Mouse (Mus musculus) embryonic facial prominence, embryonic 14.5 days (tissue): ENCODE results near the gene Slc44a4. TPM values are rescaled to one million over a fixed set of nuclear protein-coding genes. Genes with fewer than 3 reads are reported as not detected.

ENCODE experiments used
- ATAC-seq: fragments of 200-750 bp; cut with Nextera tagmentation; 2 replicates; pipeline ENCODE4 v1.8.0; 2017; ENCODE audit warnings: low read depth, moderate number of reproducible peaks, moderate TSS enrichment
- DNase-seq: peaks from one replicate; pipeline ENCODE4 v3.0.0-alpha.2; 2015; ENCODE audit warnings: low spot score
- H3K27ac ChIP-seq: fragments of 300-500 bp; sonication (generic); replicated peaks from 2 replicates; pipeline ENCODE4 v1.5.1; 2014; ENCODE audit warnings: low read depth, mild to moderate bottlenecking, low read length, moderate library complexity
- H3K27me3 ChIP-seq: fragments of 300-500 bp; sonication (generic); replicated peaks from 2 replicates; pipeline ENCODE4 v1.6.1; 2014; ENCODE audit warnings: low read length; ENCODE audit not compliant: control insufficient read depth, insufficient read depth
- H3K36me3 ChIP-seq: fragments of 300-500 bp; sonication (generic); 2 replicates; pipeline ENCODE4 v1.6.1; 2014; ENCODE audit warnings: low read length, mixed read lengths; ENCODE audit not compliant: control insufficient read depth, insufficient read depth
- H3K4me1 ChIP-seq: fragments of 300-500 bp; sonication (generic); 2 replicates; pipeline ENCODE4 v1.6.1; 2014; ENCODE audit warnings: antibody characterized with exemption, low read length; ENCODE audit not compliant: control insufficient read depth, insufficient read depth
- H3K4me2 ChIP-seq: fragments of 300-500 bp; sonication (generic); 2 replicates; pipeline ENCODE4 v1.6.1; 2014; ENCODE audit warnings: low read depth, mild to moderate bottlenecking, low read length, moderate library complexity, mixed read lengths
- H3K4me3 ChIP-seq: fragments of 300-500 bp; sonication (generic); 2 replicates; pipeline ENCODE4 v1.5.1; 2014; ENCODE audit warnings: low read depth, mild to moderate bottlenecking, low read length
- H3K9ac ChIP-seq: fragments of 300-500 bp; sonication (generic); 2 replicates; pipeline ENCODE4 v1.6.1; 2014; ENCODE audit warnings: low read depth, mild to moderate bottlenecking, low read length, moderate library complexity, mixed read lengths
- H3K9me3 ChIP-seq: fragments of 300-500 bp; sonication (generic); 2 replicates; pipeline ENCODE4 v1.6.1; 2016; ENCODE audit warnings: low read length; ENCODE audit not compliant: control insufficient read depth
- WGBS: fragments of 180-500 bp; shearing (Covaris S2); extraction: QIAGEN DNeasy Blood & Tissue Kit; methylation state at CpG from one replicate; pipeline ENCODE4 v1.1.7; 2014; 5-methylcytosine and 5-hydroxymethylcytosine counted together
- polyA plus RNA-seq: library from polyadenylated mRNA; unstranded; fragments of >200 nt; fragmentation: Nextera tagmentation; extraction: Ambion mirVana; gene quantifications from 2 replicates; pipeline ENCODE4 v1.2.1, GENCODE M21; 2014

Slc44a4 gene
- polyA plus RNA-seq, 1 experiment from 2014 or later, result 0.53 TPM

DNA sequence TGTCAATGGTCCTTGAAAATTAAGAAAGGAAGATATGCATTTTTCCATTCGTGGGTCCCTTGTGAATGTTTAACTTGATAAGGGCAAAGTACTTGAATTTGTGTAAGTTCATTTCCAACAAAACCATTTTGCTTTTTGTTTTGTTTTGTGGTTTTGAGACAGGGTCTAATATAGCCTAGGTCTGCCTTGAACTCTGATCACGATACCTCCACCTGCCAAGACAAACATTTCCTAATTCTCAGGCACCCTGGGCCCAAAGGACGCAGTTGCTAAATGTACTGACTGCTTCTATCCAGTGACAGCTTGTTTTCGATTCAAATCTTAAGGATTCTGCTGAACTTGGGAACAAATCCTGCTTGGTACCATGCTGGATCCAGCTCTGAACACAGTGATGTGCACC is 65.4 kb downstream of the Slc44a4 start:
- no peak overlapping the region for H3K9ac ChIP-seq
- 84% methylated on average over 4 of the region's 4 CpGs for WGBS

More for the DNA sequence above, 65.4 kb downstream of the Slc44a4 start:
- Histone ChIP-seq H3K4me1 (peaks cover 6% of the 10 kb centered on the region), H3K27me3 (no peaks in the 10 kb centered on the region), H3K4me2 (no peak overlapping the region), H3K27ac (no peak overlapping the region), H3K4me3 (no peak overlapping the region), H3K9me3 (no peaks in the 10 kb centered on the region), H3K36me3 (peaks cover 5% of the 10 kb centered on the region)
- DNase-seq (no peak), ATAC-seq (no peak)

Other genes with a start within 250 kb of the Slc44a4 start
- 1.8 and 3.1 TPM in 2 replicates for gene Tnxb, start 243.9 kb upstream of the Slc44a4 start, polyA plus RNA-seq
- 0.93 and 1.1 TPM in 2 replicates for gene C4b, start 170.6 kb upstream of the Slc44a4 start, polyA plus RNA-seq
- gene Cyp21a1, start 109.9 kb upstream of the Slc44a4 start, polyA plus RNA-seq, result not detected in 2 replicates
- gene Stk19, start 77.5 kb upstream of the Slc44a4 start, polyA plus RNA-seq, result 21.1 and 21.7 TPM in 2 replicates
- 53.0 and 54.2 TPM in 2 replicates for gene Dxo, start 77.4 kb upstream of the Slc44a4 start, polyA plus RNA-seq
- 38.9 and 46.6 TPM in 2 replicates for gene Skiv2l, start 64.3 kb upstream of the Slc44a4 start, polyA plus RNA-seq
- 85.8 and 99.8 TPM in 2 replicates for gene Nelfe, start 64.1 kb upstream of the Slc44a4 start, polyA plus RNA-seq
- 1.8 and 2.2 TPM in 2 replicates for gene Cfb, start 51.9 kb upstream of the Slc44a4 start, polyA plus RNA-seq
- 0.83 and 1.0 TPM in 2 replicates for gene Zbtb12, start 35.0 kb upstream of the Slc44a4 start, polyA plus RNA-seq
- not detected in 2 replicates for gene Gm20547, start 32.4 kb upstream of the Slc44a4 start, polyA plus RNA-seq
- 4.0 and 5.6 TPM in 2 replicates for gene C2, start 16.2 kb upstream of the Slc44a4 start, polyA plus RNA-seq
- gene Ehmt2, start 16.0 kb upstream of the Slc44a4 start, polyA plus RNA-seq, result 61.0 and 65.7 TPM in 2 replicates
- gene Neu1, start 16.8 kb downstream of the Slc44a4 start, polyA plus RNA-seq, result 15.0 and 15.4 TPM in 2 replicates
- 0.69 and 2.3 TPM in 2 replicates for gene Hspa1b, start 44.8 kb downstream of the Slc44a4 start, polyA plus RNA-seq
- gene Gm20481, start 55.4 kb downstream of the Slc44a4 start, polyA plus RNA-seq, result not detected in 2 replicates
- gene Hspa1a, start 57.7 kb downstream of the Slc44a4 start, polyA plus RNA-seq, result 7.3 TPM in 2 replicates
- 0.99 and 1.0 TPM in 2 replicates for gene Hspa1l, start 58.2 kb downstream of the Slc44a4 start, polyA plus RNA-seq
- 151 and 159 TPM in 2 replicates for gene Lsm2, start 67.4 kb downstream of the Slc44a4 start, polyA plus RNA-seq
- 80.3 and 87.7 TPM in 2 replicates for gene Vars, start 86.5 kb downstream of the Slc44a4 start, polyA plus RNA-seq
- gene Vwa7, start 102.1 kb downstream of the Slc44a4 start, polyA plus RNA-seq, result 0.07 and 0.20 TPM in 2 replicates
- gene Sapcd1, start 113.5 kb downstream of the Slc44a4 start, polyA plus RNA-seq, result 12.2 and 16.5 TPM in 2 replicates
- gene Msh5, start 132.3 kb downstream of the Slc44a4 start, polyA plus RNA-seq, result 2.5 and 3.4 TPM in 2 replicates
- 90.9 and 96.9 TPM in 2 replicates for gene Clic1, start 135.5 kb downstream of the Slc44a4 start, polyA plus RNA-seq
- gene Ddah2, start 144.6 kb downstream of the Slc44a4 start, polyA plus RNA-seq, result 291 and 341 TPM in 2 replicates
- 9.5 and 21.2 TPM in 2 replicates for gene Ly6g6c, start 150.9 kb downstream of the Slc44a4 start, polyA plus RNA-seq
- 0.55 and 0.96 TPM in 2 replicates for gene Mpig6b, start 151.7 kb downstream of the Slc44a4 start, polyA plus RNA-seq
- 9.4 and 11.8 TPM in 2 replicates for gene Ly6g6e, start 162.4 kb downstream of the Slc44a4 start, polyA plus RNA-seq
- gene Ly6g6d, start 163.6 kb downstream of the Slc44a4 start, polyA plus RNA-seq, result 0.46 and 1.4 TPM in 2 replicates
- 0.18 TPM in 1 of 2 replicates, not detected in the other for gene Ly6g6f, start 171.1 kb downstream of the Slc44a4 start, polyA plus RNA-seq
- gene Abhd16a, start 174.8 kb downstream of the Slc44a4 start, polyA plus RNA-seq, result 77.2 and 92.3 TPM in 2 replicates
- gene Ly6g5c, start 193.8 kb downstream of the Slc44a4 start, polyA plus RNA-seq, result not detected in 2 replicates
- gene Ly6g5b, start 201.0 kb downstream of the Slc44a4 start, polyA plus RNA-seq, result 0.41 and 0.70 TPM in 2 replicates
- gene Gpank1, start 207.0 kb downstream of the Slc44a4 start, polyA plus RNA-seq, result 13.0 and 13.4 TPM in 2 replicates
- 277 and 279 TPM in 2 replicates for gene Csnk2b, start 207.6 kb downstream of the Slc44a4 start, polyA plus RNA-seq
- 5.6 and 6.0 TPM in 2 replicates for gene D17H6S53E, start 211.9 kb downstream of the Slc44a4 start, polyA plus RNA-seq
- gene Apom, start 217.6 kb downstream of the Slc44a4 start, polyA plus RNA-seq, result 0.28 TPM in 1 of 2 replicates, not detected in the other
- 72.2 and 77.3 TPM in 2 replicates for gene Bag6, start 220.7 kb downstream of the Slc44a4 start, polyA plus RNA-seq